Mouse (Mus musculus): ENCODE measurements around the gene 3110040M04Rik. TPM values are rescaled to one million over a fixed set of nuclear protein-coding genes. Genes with fewer than 3 reads are reported as not detected.
A peak's percentile ranks its signal among the peaks of the same experiment; 100 is the strongest.
"Not testable (repeated sequence)": the region's sequence is repeated elsewhere in the genome, so short reads cannot be mapped to it uniquely, and the experiment has no call there.

Gene 3110040M04Rik
- total RNA-seq (2014; rRNA removed; ENCODE audit: low replicate concordance) (not detected in 2 replicates), polyA plus RNA-seq (2015; fragmentation: Nextera tagmentation; extraction: Ambion mirVana) (not detected in 2 replicates)

GRCm38 (mm10) chr1:151203818-151204217, at the start of gene 3110040M04Rik:
TSS of gene 3110040M04Rik (plus strand) at chr1:151204121.
- WGBS: no CpG with 5 or more reads among the region's 6 CpGs
- ATAC-seq (ENCODE audit: insufficient read depth, low read depth); H3K4me3 ChIP-seq (ENCODE audit: low read depth, low read length); H3K27ac ChIP-seq (ENCODE audit: low read depth); H3K9me3 ChIP-seq (replicated peaks; ENCODE audit: control insufficient read depth, low read length); H3K9ac ChIP-seq (replicated peaks; ENCODE audit: low read depth, low read length); H3K36me3 ChIP-seq (replicated peaks; ENCODE audit: control insufficient read depth, insufficient read depth, low read length); H3K27me3 ChIP-seq (ENCODE audit: control insufficient read depth, insufficient read depth, low read length); H3K4me1 ChIP-seq (ENCODE audit: control insufficient read depth, insufficient read depth); DNase-seq (ENCODE audit: low spot score); H3K4me2 ChIP-seq (ENCODE audit: low read depth, low read length): not testable (repeated sequence)

GRCm38 (mm10) chr1:151154131-151154530, 49.8 kb upstream of the 3110040M04Rik start:
- H3K36me3 ChIP-seq (replicated peaks; ENCODE audit: control insufficient read depth, insufficient read depth, low read length); H3K9me3 ChIP-seq (replicated peaks; ENCODE audit: control insufficient read depth, low read length); H3K27me3 ChIP-seq (ENCODE audit: control insufficient read depth, insufficient read depth, low read length); H3K4me3 ChIP-seq (ENCODE audit: low read depth, low read length); DNase-seq (ENCODE audit: low spot score); ATAC-seq (ENCODE audit: insufficient read depth, low read depth); H3K27ac ChIP-seq (ENCODE audit: low read depth); H3K9ac ChIP-seq (replicated peaks; ENCODE audit: low read depth, low read length); H3K4me2 ChIP-seq (ENCODE audit: low read depth, low read length): not testable (repeated sequence)
- 82% methylated on average over 9 of the region's 9 CpGs for WGBS
- H3K4me1 ChIP-seq (ENCODE audit: control insufficient read depth, insufficient read depth): peaks cover 31% of the 10 kb centered on the region

- Histone ChIP-seq H3K4me2 (ENCODE audit: low read depth, low read length) (no peak overlapping the region), H3K27me3 (ENCODE audit: control insufficient read depth, insufficient read depth, low read length) (no peaks in the 10 kb centered on the region), H3K9me3 (replicated peaks; ENCODE audit: control insufficient read depth, low read length) (no peaks in the 10 kb centered on the region), H3K4me1 (ENCODE audit: control insufficient read depth, insufficient read depth) (peaks cover 30% of the 10 kb centered on the region), H3K27ac (ENCODE audit: low read depth) (peak overlapping the region; percentile 59), H3K36me3 (replicated peaks; ENCODE audit: control insufficient read depth, insufficient read depth, low read length) (no peaks in the 10 kb centered on the region), H3K4me3 (ENCODE audit: low read depth, low read length) (no peak overlapping the region), H3K9ac (replicated peaks; ENCODE audit: low read depth, low read length) (no peak overlapping the region)
- DNase-seq (ENCODE audit: low spot score) (no peak), ATAC-seq (ENCODE audit: insufficient read depth, low read depth) (no peak)
- TF ChIP-seq CTCF (IDR thresholded peaks at IDR 0.05; ENCODE audit: low read depth): no peak
- no peak for TF ChIP-seq EP300 (IDR thresholded peaks at IDR 0.05; ENCODE audit: low read depth)
- WGBS: 94% methylated on average over 3 of the region's 3 CpGs
Measured at GRCm38 (mm10) chr1:151156129-151156528, 47.8 kb upstream of the 3110040M04Rik start.

- Histone ChIP-seq H3K4me3 (ENCODE audit: low read depth, low read length) (no peak overlapping the region), H3K4me1 (ENCODE audit: control insufficient read depth, insufficient read depth) (peaks cover 26% of the 10 kb centered on the region), H3K9me3 (replicated peaks; ENCODE audit: control insufficient read depth, low read length) (no peaks in the 10 kb centered on the region), H3K36me3 (replicated peaks; ENCODE audit: control insufficient read depth, insufficient read depth, low read length) (no peaks in the 10 kb centered on the region), H3K4me2 (ENCODE audit: low read depth, low read length) (no peak overlapping the region), H3K9ac (replicated peaks; ENCODE audit: low read depth, low read length) (no peak overlapping the region), H3K27ac (ENCODE audit: low read depth) (peak overlapping the region; percentile 59), H3K27me3 (ENCODE audit: control insufficient read depth, insufficient read depth, low read length) (no peaks in the 10 kb centered on the region)
- WGBS: 19% methylated on average over 7 of the region's 7 CpGs
- TF ChIP-seq CTCF (IDR thresholded peaks at IDR 0.05; ENCODE audit: low read depth) (no peak), EP300 (IDR thresholded peaks at IDR 0.05; ENCODE audit: low read depth) (no peak)
- ATAC-seq (ENCODE audit: insufficient read depth, low read depth) (0 out of 2 replicates have a peak, but pooled peaks have one; percentile 33), DNase-seq (ENCODE audit: low spot score) (peak; percentile 47)
Measured at GRCm38 (mm10) chr1:151156777-151157632, 46.9 kb upstream of the 3110040M04Rik start.

- Histone ChIP-seq H3K27ac (ENCODE audit: low read depth) (no peak overlapping the region), H3K9me3 (replicated peaks; ENCODE audit: control insufficient read depth, low read length) (no peaks in the 10 kb centered on the region), H3K36me3 (replicated peaks; ENCODE audit: control insufficient read depth, insufficient read depth, low read length) (no peaks in the 10 kb centered on the region), H3K27me3 (ENCODE audit: control insufficient read depth, insufficient read depth, low read length) (no peaks in the 10 kb centered on the region), H3K4me1 (ENCODE audit: control insufficient read depth, insufficient read depth) (peaks cover 26% of the 10 kb centered on the region), H3K9ac (replicated peaks; ENCODE audit: low read depth, low read length) (no peak overlapping the region), H3K4me2 (ENCODE audit: low read depth, low read length) (no peak overlapping the region), H3K4me3 (ENCODE audit: low read depth, low read length) (no peak overlapping the region)
- TF ChIP-seq CTCF (IDR thresholded peaks at IDR 0.05; ENCODE audit: low read depth) (no peak), EP300 (IDR thresholded peaks at IDR 0.05; ENCODE audit: low read depth) (no peak)
- WGBS: 87% methylated on average over 9 of the region's 9 CpGs
- DNase-seq (ENCODE audit: low spot score) (no peak), ATAC-seq (ENCODE audit: insufficient read depth, low read depth) (no peak)
Measured at GRCm38 (mm10) chr1:151157963-151158856, 45.7 kb upstream of the 3110040M04Rik start.

Measured in heart, postnatal 0 days (tissue).